Mouse (Mus musculus) heart, adult 2 months (tissue): ENCODE data around the gene Tigd3.

Experiments used
- CTCF ChIP-seq: fragments of 200-600 bp; IDR thresholded peaks from 2 replicates; pipeline ENCODE4 v1.8.1; 2022; ENCODE audit warnings: antibody characterized with exemption, mild to moderate bottlenecking, moderate library complexity
- POLR2A ChIP-seq: fragments of 200-500 bp; IDR thresholded peaks from 2 replicates; pipeline ENCODE4 v1.6.1; 2011; ENCODE audit warnings: mild to moderate bottlenecking, low read depth, low read length, control low read depth; ENCODE audit not compliant: insufficient read depth

- TF ChIP-seq CTCF (no peak), POLR2A (no peak)
Observed at GRCm38 (mm10) chr19:5940656-5941055, 46.7 kb upstream of the Tigd3 start.
